Mouse (Mus musculus): ENCODE results near the gene Polr2g. TPM values are rescaled to one million over a fixed set of nuclear protein-coding genes. Genes with fewer than 3 reads are reported as not detected.
"Not testable (repeated sequence)": the region's sequence is repeated elsewhere in the genome, so short reads cannot be mapped to it uniquely, and the experiment has no call there.

Gene Polr2g
- polyA plus RNA-seq (2015; fragmentation: Nextera tagmentation; extraction: Ambion mirVana): 143 and 147 TPM in 2 replicates

GRCm38 (mm10) chr19:8798264-8798946 is at the start of gene Polr2g:
Polr2g (minus strand) TSS chr19:8798577.
- WGBS: 2% methylated on average over 25 of the region's 25 CpGs
- Histone ChIP-seq H3K36me3 (peaks cover 20% of the 10 kb centered on the region), H3K4me1 (peaks cover 29% of the 10 kb centered on the region), H3K9me3 (replicated peaks) (no peaks in the 10 kb centered on the region), H3K4me3 (replicated peaks) (peak within 1 kb of the TSS; percentile 85), H3K27ac (replicated peaks) (peak within 1 kb of the TSS; percentile 78), H3K9ac (replicated peaks) (peak within 1 kb of the TSS; percentile 73), H3K4me2 (peak within 1 kb of the TSS; percentile 84), H3K27me3 (replicated peaks) (no peaks in the 10 kb centered on the region)
- ATAC-seq (ENCODE audit: low FRiP score): peak; percentile 82

- Histone ChIP-seq H3K27me3 (replicated peaks) (no peaks in the 10 kb centered on the region), H3K4me2 (no peak overlapping the region), H3K4me3 (replicated peaks) (no peak overlapping the region), H3K9ac (replicated peaks) (no peak overlapping the region), H3K9me3 (replicated peaks) (no peaks in the 10 kb centered on the region), H3K4me1 (peaks cover 38% of the 10 kb centered on the region), H3K27ac (replicated peaks) (no peak overlapping the region), H3K36me3 (peaks cover 47% of the 10 kb centered on the region)
- 54% methylated on average over 5 of the region's 5 CpGs for WGBS
- no peak for ATAC-seq (ENCODE audit: low FRiP score)
Measured at GRCm38 (mm10) chr19:8844371-8845129, 46.2 kb upstream of the Polr2g start.

- 89% methylated on average over 6 of the region's 6 CpGs for WGBS
- H3K4me2 ChIP-seq: no peak overlapping the region
- H3K4me3 ChIP-seq (replicated peaks): no peak overlapping the region
- H3K9ac ChIP-seq (replicated peaks): no peak overlapping the region
- H3K36me3 ChIP-seq: peaks cover 36% of the 10 kb centered on the region
- no peaks in the 10 kb centered on the region for H3K9me3 ChIP-seq (replicated peaks)
- no peak for ATAC-seq (ENCODE audit: low FRiP score)
- no peaks in the 10 kb centered on the region for H3K27me3 ChIP-seq (replicated peaks)
- no peak overlapping the region for H3K27ac ChIP-seq (replicated peaks)
- peaks cover 43% of the 10 kb centered on the region for H3K4me1 ChIP-seq
Measured at GRCm38 (mm10) chr19:8842961-8843360, 44.6 kb upstream of the Polr2g start.

GRCm38 (mm10) chr19:8841012-8841411 is 42.6 kb upstream of the Polr2g start:
- Histone ChIP-seq H3K36me3 (peaks cover 17% of the 10 kb centered on the region), H3K4me3 (replicated peaks) (peak overlapping the region; percentile 54), H3K27me3 (replicated peaks) (no peaks in the 10 kb centered on the region), H3K9me3 (replicated peaks) (no peaks in the 10 kb centered on the region), H3K4me1 (peaks cover 54% of the 10 kb centered on the region), H3K27ac (replicated peaks) (no peak overlapping the region), H3K4me2 (peak overlapping the region; percentile 83), H3K9ac (replicated peaks) (peak overlapping the region; percentile 75)
- ATAC-seq (ENCODE audit: low FRiP score): no peak
- WGBS: 91% methylated on average over 7 of the region's 7 CpGs

GRCm38 (mm10) chr19:8839908-8840791 is 41.8 kb upstream of the Polr2g start:
- H3K4me2 ChIP-seq: peak overlapping the region; percentile 83
- 16% methylated on average over 29 of the region's 29 CpGs for WGBS
- ATAC-seq (ENCODE audit: low FRiP score): no peak; the same call in 1 of the 2 replicates
- H3K27me3 ChIP-seq (replicated peaks): no peaks in the 10 kb centered on the region
- peaks cover 19% of the 10 kb centered on the region for H3K36me3 ChIP-seq
- peak overlapping the region; percentile 98 for H3K27ac ChIP-seq (replicated peaks)
- H3K9me3 ChIP-seq (replicated peaks): no peaks in the 10 kb centered on the region
- peaks cover 54% of the 10 kb centered on the region for H3K4me1 ChIP-seq
- H3K9ac ChIP-seq (replicated peaks): peak overlapping the region; percentile 75
- H3K4me3 ChIP-seq (replicated peaks): peak overlapping the region; percentile 54

GRCm38 (mm10) chr19:8839103-8839907 is 40.9 kb upstream of the Polr2g start, which contains the start of gene Gng3:
Gng3 (minus strand) TSS chr19:8839194.
- peak; percentile 87 for ATAC-seq (ENCODE audit: low FRiP score)
- peak within 1 kb of the TSS; percentile 75 for H3K9ac ChIP-seq (replicated peaks)
- 33% methylated on average over 11 of the region's 11 CpGs for WGBS

GRCm38 (mm10) chr19:8838041-8838730 is 39.8 kb upstream of the Polr2g start:
- peak; percentile 20; the same call in 1 of the 2 replicates for ATAC-seq (ENCODE audit: low FRiP score)
- 9% methylated on average over 15 of the region's 15 CpGs for WGBS

More at GRCm38 (mm10) chr19:8839103-8839907, 40.9 kb upstream of the Polr2g start, which contains the start of gene Gng3:
- Histone ChIP-seq H3K4me2 (peak within 1 kb of the TSS; percentile 83), H3K27ac (replicated peaks) (peak within 1 kb of the TSS; percentile 98), H3K9me3 (replicated peaks) (no peaks in the 10 kb centered on the region), H3K36me3 (peaks cover 28% of the 10 kb centered on the region), H3K27me3 (replicated peaks) (no peaks in the 10 kb centered on the region), H3K4me3 (replicated peaks) (peak within 1 kb of the TSS; percentile 54), H3K4me1 (peaks cover 46% of the 10 kb centered on the region)

GRCm38 (mm10) chr19:8837251-8837791 is 38.9 kb upstream of the Polr2g start, which contains the start of gene Bscl2:
Bscl2 (plus strand) TSS chr19:8837467.
- under 1% methylated on average over 38 of the region's 38 CpGs for WGBS
- peaks cover 39% of the 10 kb centered on the region for H3K36me3 ChIP-seq
- peak within 1 kb of the TSS; percentile 83 for H3K4me2 ChIP-seq
- peak within 1 kb of the TSS; percentile 54 for H3K4me3 ChIP-seq (replicated peaks)
- H3K27ac ChIP-seq (replicated peaks): peak within 1 kb of the TSS; percentile 98
- peaks cover 42% of the 10 kb centered on the region for H3K4me1 ChIP-seq
- H3K27me3 ChIP-seq (replicated peaks): no peaks in the 10 kb centered on the region
- H3K9ac ChIP-seq (replicated peaks): peak within 1 kb of the TSS; percentile 75
- peak; percentile 73 for ATAC-seq (ENCODE audit: low FRiP score)
- no peaks in the 10 kb centered on the region for H3K9me3 ChIP-seq (replicated peaks)

More at GRCm38 (mm10) chr19:8838041-8838730, 39.8 kb upstream of the Polr2g start:
- H3K4me3 ChIP-seq (replicated peaks): peak overlapping the region; percentile 54
- peak overlapping the region; percentile 75 for H3K9ac ChIP-seq (replicated peaks)
- H3K27ac ChIP-seq (replicated peaks): peak overlapping the region; percentile 98
- peaks cover 43% of the 10 kb centered on the region for H3K4me1 ChIP-seq
- peak overlapping the region; percentile 83 for H3K4me2 ChIP-seq
- peaks cover 39% of the 10 kb centered on the region for H3K36me3 ChIP-seq
- no peaks in the 10 kb centered on the region for H3K27me3 ChIP-seq (replicated peaks)
- H3K9me3 ChIP-seq (replicated peaks): no peaks in the 10 kb centered on the region

- peaks cover 34% of the 10 kb centered on the region for H3K4me1 ChIP-seq
- peak overlapping the region; percentile 98; the same call in 1 of the 2 replicates for H3K27ac ChIP-seq (replicated peaks)
- WGBS: 98% methylated on average over 10 of the region's 10 CpGs
- not testable (repeated sequence) for H3K4me3 ChIP-seq (replicated peaks); H3K27me3 ChIP-seq (replicated peaks); ATAC-seq (ENCODE audit: low FRiP score); H3K9ac ChIP-seq (replicated peaks); H3K9me3 ChIP-seq (replicated peaks)
- peak overlapping the region; percentile 83; the same call in 1 of the 2 replicates for H3K4me2 ChIP-seq
- peaks cover 46% of the 10 kb centered on the region for H3K36me3 ChIP-seq
Measured at GRCm38 (mm10) chr19:8836327-8836726, 38.0 kb upstream of the Polr2g start.

- peaks cover 11% of the 10 kb centered on the region for H3K4me1 ChIP-seq
- no peaks in the 10 kb centered on the region for H3K27me3 ChIP-seq (replicated peaks)
- 90% methylated on average over 4 of the region's 4 CpGs for WGBS
- H3K9me3 ChIP-seq (replicated peaks): no peaks in the 10 kb centered on the region
- H3K4me2 ChIP-seq: no peak overlapping the region
- ATAC-seq (ENCODE audit: low FRiP score): no peak
- H3K36me3 ChIP-seq: peaks cover 79% of the 10 kb centered on the region
- no peak overlapping the region for H3K9ac ChIP-seq (replicated peaks)
- H3K27ac ChIP-seq (replicated peaks): no peak overlapping the region
- H3K4me3 ChIP-seq (replicated peaks): no peak overlapping the region
Measured at GRCm38 (mm10) chr19:8832971-8833370, 34.6 kb upstream of the Polr2g start.
